Mouse (Mus musculus): ENCODE results near the gene Bola1. TPM values are rescaled to one million over a fixed set of nuclear protein-coding genes. Genes with fewer than 3 reads are reported as not detected.
"Not testable (repeated sequence)": the region's sequence is repeated elsewhere in the genome, so short reads cannot be mapped to it uniquely, and the experiment has no call there.

Gene Bola1
- polyA plus RNA-seq, 1 experiment: 12.9 TPM

- peak; percentile 64 for TF ChIP-seq GATA1 (IDR thresholded peaks at IDR 0.05; ENCODE audit: low read length)
- TF ChIP-seq TAL1 (IDR thresholded peaks at IDR 0.05; ENCODE audit: low read length): no peak
- H3K27me3 ChIP-seq (ENCODE audit: control insufficient read depth): no peaks in the 10 kb centered on the region
These were observed 28.9 kb upstream of the Bola1 start for GRCm38 (mm10) chr3:96248141-96249033.

GRCm38 (mm10) chr3:96247356-96248140 lies 28.0 kb upstream of the Bola1 start:
- no peaks in the 10 kb centered on the region for H3K27me3 ChIP-seq (ENCODE audit: control insufficient read depth)
- H3K4me1 ChIP-seq (ENCODE audit: control insufficient read depth): peaks cover 60% of the 10 kb centered on the region
- H3K36me3 ChIP-seq (ENCODE audit: control insufficient read depth): peaks cover 11% of the 10 kb centered on the region
- TF ChIP-seq GATA1 (IDR thresholded peaks at IDR 0.05; ENCODE audit: low read length) (no peak), TAL1 (IDR thresholded peaks at IDR 0.05; ENCODE audit: low read length) (no peak)
- peak overlapping the region; percentile 76 for H3K4me3 ChIP-seq (replicated peaks)
- H3K9me3 ChIP-seq (ENCODE audit: control insufficient read depth, low read length): no peaks in the 10 kb centered on the region

More at GRCm38 (mm10) chr3:96248141-96249033, 28.9 kb upstream of the Bola1 start:
- peaks cover 11% of the 10 kb centered on the region for H3K36me3 ChIP-seq (ENCODE audit: control insufficient read depth)
- peak overlapping the region; percentile 76 for H3K4me3 ChIP-seq (replicated peaks)
- no peaks in the 10 kb centered on the region for H3K9me3 ChIP-seq (ENCODE audit: control insufficient read depth, low read length)
- peaks cover 59% of the 10 kb centered on the region for H3K4me1 ChIP-seq (ENCODE audit: control insufficient read depth)

- H3K4me3 ChIP-seq (replicated peaks): peak within 1 kb of the TSS; percentile 76
- not testable (repeated sequence) for H3K9me3 ChIP-seq (ENCODE audit: control insufficient read depth, low read length); H3K27me3 ChIP-seq (ENCODE audit: control insufficient read depth)
- H3K4me1 ChIP-seq (ENCODE audit: control insufficient read depth): peaks cover 66% of the 10 kb centered on the region
- peaks cover 20% of the 10 kb centered on the region for H3K36me3 ChIP-seq (ENCODE audit: control insufficient read depth)
These were observed 26.9 kb upstream of the Bola1 start, which contains the start of gene Hist2h3c1 for GRCm38 (mm10) chr3:96246427-96246856. TSS of gene Hist2h3c1 (plus strand) at chr3:96246685.

- H3K36me3 ChIP-seq (ENCODE audit: control insufficient read depth): peaks cover 22% of the 10 kb centered on the region
- H3K4me3 ChIP-seq (replicated peaks): peak overlapping the region; percentile 49
- peaks cover 67% of the 10 kb centered on the region for H3K4me1 ChIP-seq (ENCODE audit: control insufficient read depth)
- H3K27me3 ChIP-seq (ENCODE audit: control insufficient read depth); H3K9me3 ChIP-seq (ENCODE audit: control insufficient read depth, low read length): not testable (repeated sequence)
These were observed 26.5 kb upstream of the Bola1 start for GRCm38 (mm10) chr3:96246018-96246417.

- H3K9me3 ChIP-seq (ENCODE audit: control insufficient read depth, low read length); H3K27me3 ChIP-seq (ENCODE audit: control insufficient read depth): not testable (repeated sequence)
- H3K4me3 ChIP-seq (replicated peaks): peak within 1 kb of the TSS; percentile 74
- H3K4me1 ChIP-seq (ENCODE audit: control insufficient read depth): peaks cover 66% of the 10 kb centered on the region
- H3K36me3 ChIP-seq (ENCODE audit: control insufficient read depth): peaks cover 22% of the 10 kb centered on the region
These were observed 25.7 kb upstream of the Bola1 start, which contains the start of gene Hist2h2aa1 for GRCm38 (mm10) chr3:96245003-96245886. TSS of gene Hist2h2aa1 (plus strand) at chr3:96245497.

- no peaks in the 10 kb centered on the region for H3K27me3 ChIP-seq (ENCODE audit: control insufficient read depth)
- peaks cover 18% of the 10 kb centered on the region for H3K36me3 ChIP-seq (ENCODE audit: control insufficient read depth)
- peak overlapping the region; percentile 74 for H3K4me3 ChIP-seq (replicated peaks)
- H3K9me3 ChIP-seq (ENCODE audit: control insufficient read depth, low read length): no peaks in the 10 kb centered on the region
- TF ChIP-seq TAL1 (IDR thresholded peaks at IDR 0.05; ENCODE audit: low read length) (no peak), GATA1 (IDR thresholded peaks at IDR 0.05; ENCODE audit: low read length) (no peak)
- peaks cover 54% of the 10 kb centered on the region for H3K4me1 ChIP-seq (ENCODE audit: control insufficient read depth)
These were observed 24.5 kb upstream of the Bola1 start for GRCm38 (mm10) chr3:96243921-96244572.

GRCm38 (mm10) chr3:96240799-96241197 lies 21.3 kb upstream of the Bola1 start:
- Histone ChIP-seq H3K4me3 (replicated peaks) (peak overlapping the region; percentile 59), H3K36me3 (ENCODE audit: control insufficient read depth) (peaks cover 17% of the 10 kb centered on the region), H3K27me3 (ENCODE audit: control insufficient read depth) (no peaks in the 10 kb centered on the region), H3K9me3 (ENCODE audit: control insufficient read depth, low read length) (no peaks in the 10 kb centered on the region), H3K4me1 (ENCODE audit: control insufficient read depth) (peaks cover 69% of the 10 kb centered on the region)
- TF ChIP-seq GATA1 (IDR thresholded peaks at IDR 0.05; ENCODE audit: low read length) (no peak), TAL1 (IDR thresholded peaks at IDR 0.05; ENCODE audit: low read length) (no peak)

- not testable (repeated sequence) for H3K9me3 ChIP-seq (ENCODE audit: control insufficient read depth, low read length); H3K27me3 ChIP-seq (ENCODE audit: control insufficient read depth)
- Histone ChIP-seq H3K4me3 (replicated peaks) (peak within 1 kb of the TSS; percentile 60), H3K4me1 (ENCODE audit: control insufficient read depth) (peaks cover 74% of the 10 kb centered on the region), H3K36me3 (ENCODE audit: control insufficient read depth) (peaks cover 20% of the 10 kb centered on the region)
These were observed 20.7 kb upstream of the Bola1 start, which contains the start of gene Hist2h2aa2 for GRCm38 (mm10) chr3:96239949-96240798. TSS of gene Hist2h2aa2 (minus strand) at chr3:96240276.

GRCm38 (mm10) chr3:96238954-96239793 lies 19.7 kb upstream of the Bola1 start, which contains the start of gene Hist2h3c2:
TSS of gene Hist2h3c2 (minus strand) at chr3:96239127.
- H3K36me3 ChIP-seq (ENCODE audit: control insufficient read depth): peaks cover 18% of the 10 kb centered on the region
- not testable (repeated sequence) for H3K27me3 ChIP-seq (ENCODE audit: control insufficient read depth); H3K9me3 ChIP-seq (ENCODE audit: control insufficient read depth, low read length)
- peak within 1 kb of the TSS; percentile 65 for H3K4me3 ChIP-seq (replicated peaks)
- peaks cover 66% of the 10 kb centered on the region for H3K4me1 ChIP-seq (ENCODE audit: control insufficient read depth)
